Mouse (Mus musculus) myocyte (in vitro differentiated cells): ENCODE results near the gene Bhlhe40. TPM values are rescaled to one million over a fixed set of nuclear protein-coding genes. Genes with fewer than 3 reads are reported as not detected.

Source experiments
- H3K27me3 ChIP-seq: one replicate; pipeline ENCODE4 v1.6.1; 2011; ENCODE audit not compliant: control insufficient read depth, insufficient read depth, insufficient read length
- H3K36me3 ChIP-seq: one replicate; pipeline ENCODE4 v1.6.1; 2011; ENCODE audit not compliant: control insufficient read depth, insufficient read depth
- H3K4me2 ChIP-seq: one replicate; pipeline ENCODE4 v1.6.1; 2011; ENCODE audit warnings: low read depth, control low read depth
- H3K4me3 ChIP-seq: one replicate; pipeline ENCODE4 v1.5.1; 2011; ENCODE audit warnings: mild to moderate bottlenecking, control low read depth, moderate library complexity
- H3K79me2 ChIP-seq: one replicate; pipeline ENCODE4 v1.6.1; 2011; ENCODE audit not compliant: control insufficient read depth, insufficient read depth
- H3ac ChIP-seq: one replicate; pipeline ENCODE4 v1.6.1; 2011; ENCODE audit not compliant: control insufficient read depth, insufficient read length
- CEBPB ChIP-seq: IDR thresholded peaks from 2 replicates; pipeline ENCODE4 v1.6.1; 2011; ENCODE audit warnings: mild to moderate bottlenecking, moderate library complexity; ENCODE audit not compliant: poor library complexity, insufficient read depth, severe bottlenecking
- E2F4 ChIP-seq: IDR thresholded peaks from one replicate; pipeline ENCODE4 v1.6.1; 2011; ENCODE audit warnings: mild to moderate bottlenecking, control low read depth, moderate library complexity; ENCODE audit not compliant: insufficient read depth
- MAX ChIP-seq: IDR thresholded peaks from one replicate; pipeline ENCODE4 v1.6.1; 2011; ENCODE audit warnings: low read depth, mild to moderate bottlenecking, control low read depth
- MYOD1 ChIP-seq, 3 experiments: IDR thresholded peaks; one replicate each; pipeline ENCODE4 v1.6.1; 2011; ENCODE audit warnings: control low read depth in 2 of 3, low read depth in 2 of 3, mild to moderate bottlenecking in 2 of 3, moderate library complexity in 1 of 3; ENCODE audit not compliant: insufficient read length in 2 of 3, control insufficient read depth in 1 of 3
- MYOG ChIP-seq, 3 experiments: IDR thresholded peaks; one replicate each; pipeline ENCODE4 v1.6.1; 2011; ENCODE audit warnings: control low read depth in 2 of 3, low read depth in 2 of 3, mild to moderate bottlenecking in 2 of 3; ENCODE audit not compliant: insufficient read length in 2 of 3, control insufficient read depth in 1 of 3, insufficient read depth in 1 of 3
- POLR2A ChIP-seq: IDR thresholded peaks from one replicate; pipeline ENCODE4 v1.6.1; 2011; ENCODE audit warnings: low read depth, mild to moderate bottlenecking, control low read depth, moderate library complexity; ENCODE audit not compliant: insufficient read length
- POLR2AphosphoS2 ChIP-seq: IDR thresholded peaks from one replicate; pipeline ENCODE4 v1.6.1; 2011; ENCODE audit warnings: low read depth, control low read depth; ENCODE audit not compliant: insufficient read length
- REST ChIP-seq: IDR thresholded peaks from one replicate; pipeline ENCODE4 v1.6.1; 2011; ENCODE audit warnings: mild to moderate bottlenecking, control low read depth, moderate library complexity; ENCODE audit not compliant: insufficient read depth, insufficient read length
- SRF ChIP-seq: IDR thresholded peaks from one replicate; pipeline ENCODE4 v1.6.1; 2011; ENCODE audit warnings: low read depth; ENCODE audit not compliant: control insufficient read depth, insufficient read length
- TCF12 ChIP-seq: IDR thresholded peaks from one replicate; pipeline ENCODE4 v1.6.1; 2011; ENCODE audit warnings: mild to moderate bottlenecking, control low read depth; ENCODE audit not compliant: poor library complexity, insufficient read depth, severe bottlenecking
- TCF3 ChIP-seq: IDR thresholded peaks from one replicate; pipeline ENCODE4 v1.6.1; 2011; ENCODE audit warnings: low read depth, control low read depth; ENCODE audit not compliant: insufficient read length
- USF1 ChIP-seq: IDR thresholded peaks from one replicate; pipeline ENCODE4 v1.6.1; 2011; ENCODE audit warnings: low read depth, mild to moderate bottlenecking, control low read depth, moderate library complexity
- polyA plus RNA-seq: library from polyadenylated mRNA; unstranded; fragments of >200 nt; fragmentation: generic; extraction: Trizol; gene quantifications from one replicate; pipeline ENCODE4 v1.2.1, GENCODE M21; 2012; ENCODE audit warnings: missing spikeins

Bhlhe40 gene
- polyA plus RNA-seq, result 120 TPM

DNA sequence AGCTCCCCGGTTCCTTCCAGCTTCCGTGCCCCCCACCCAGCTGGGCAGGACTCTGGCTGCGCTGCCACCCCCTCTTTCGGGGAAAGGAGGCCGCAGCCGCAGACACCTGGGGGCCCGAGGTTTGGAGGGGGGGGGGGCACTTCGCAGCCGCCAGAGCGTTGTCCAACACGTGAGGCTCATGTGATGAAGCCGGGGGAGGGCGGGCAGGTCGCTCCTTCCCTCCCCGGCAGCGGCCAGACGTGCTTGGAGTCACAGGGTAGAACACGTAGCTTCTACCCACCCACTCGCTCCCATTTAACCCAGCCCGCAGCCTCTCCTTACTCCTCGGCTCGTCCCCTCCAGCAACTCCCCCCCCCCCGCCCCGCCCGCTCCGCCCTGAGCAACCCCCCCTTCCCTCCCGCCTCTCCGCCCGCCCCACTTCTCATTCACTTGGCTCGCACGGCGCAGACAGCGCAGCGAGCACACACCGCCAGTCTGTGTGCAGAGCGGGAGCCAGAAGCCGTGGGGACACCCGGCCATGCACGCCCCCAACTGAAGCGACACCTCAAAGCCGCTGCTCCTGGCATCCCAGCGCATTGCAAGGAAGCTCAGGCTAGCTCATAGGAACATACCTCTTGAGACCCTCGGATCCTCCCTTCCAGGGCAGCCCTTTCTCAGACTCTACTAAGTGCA lies at the start of gene Bhlhe40:
Gene Bhlhe40, plus strand, starts transcription at position 424 of the 672 bp plus-strand sequence.
- Histone ChIP-seq H3K79me2 (peaks cover 48% of the 10 kb centered on the region), H3K27me3 (no peaks in the 10 kb centered on the region), H3ac (peak within 1 kb of the TSS; percentile 44), H3K4me2 (peak within 1 kb of the TSS; percentile 94), H3K36me3 (peaks cover 35% of the 10 kb centered on the region), H3K4me3 (peak within 1 kb of the TSS; percentile 95)
- TF ChIP-seq MYOD1 (IDR thresholded peaks at IDR 0.05; ENCODE audit: control insufficient read depth in 1 of 3, insufficient read length in 2 of 3, low read depth in 2 of 3), result peak in 1 of 3 experiments; percentile 51
- no peak for TF ChIP-seq SRF
- no peak for TF ChIP-seq TCF12
- no peak for TF ChIP-seq CEBPB
- no peak for TF ChIP-seq TCF3
- peak; percentile 97 for TF ChIP-seq POLR2AphosphoS2
- TF ChIP-seq E2F4, result no peak
- TF ChIP-seq REST, result no peak
- peak; percentile 40 for TF ChIP-seq MAX
- peak; percentile 77 for TF ChIP-seq USF1
- TF ChIP-seq POLR2A, result peak; percentile 91
- TF ChIP-seq MYOG (IDR thresholded peaks at IDR 0.05; ENCODE audit: control insufficient read depth in 1 of 3, insufficient read depth in 1 of 3, insufficient read length in 2 of 3, low read depth in 2 of 3), result peak in 1 of 3 experiments; percentile 63

DNA sequence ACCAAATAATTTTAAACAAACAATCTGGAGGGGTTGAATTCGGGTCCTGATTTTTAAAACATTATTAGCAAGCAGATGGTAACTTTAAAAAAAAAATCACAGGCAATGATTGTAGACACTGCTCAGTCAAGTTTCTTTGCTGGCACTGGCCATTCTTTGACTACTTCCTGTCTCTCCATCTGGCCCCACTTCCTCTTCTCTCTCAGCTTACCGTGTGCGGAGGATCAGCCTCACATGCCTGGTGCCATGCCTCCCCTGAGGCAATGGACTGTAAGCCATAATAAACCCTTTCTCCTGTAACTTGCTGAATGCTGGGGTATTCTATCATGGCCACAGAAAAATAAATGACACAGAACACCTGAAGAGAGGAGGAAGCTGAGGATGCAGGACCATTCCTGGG lies 48.8 kb upstream of the Bhlhe40 start:
- Histone ChIP-seq H3ac (no peak overlapping the region), H3K79me2 (no peaks in the 10 kb centered on the region), H3K4me3 (no peak overlapping the region), H3K27me3 (no peaks in the 10 kb centered on the region), H3K36me3 (no peaks in the 10 kb centered on the region), H3K4me2 (no peak overlapping the region)
- TF ChIP-seq MAX (no peak), MYOG (IDR thresholded peaks at IDR 0.05; ENCODE audit: control insufficient read depth in 1 of 3, insufficient read depth in 1 of 3, insufficient read length in 2 of 3, low read depth in 2 of 3) (no peak), POLR2AphosphoS2 (no peak), CEBPB (no peak), TCF12 (no peak), MYOD1 (IDR thresholded peaks at IDR 0.05; ENCODE audit: control insufficient read depth in 1 of 3, insufficient read length in 2 of 3, low read depth in 2 of 3) (no peak), POLR2A (no peak)

GRCm38 (mm10) chr6:108618025-108618424 lies 42.4 kb upstream of the Bhlhe40 start:
- H3K79me2 ChIP-seq, result no peaks in the 10 kb centered on the region
- H3K36me3 ChIP-seq, result no peaks in the 10 kb centered on the region
- no peaks in the 10 kb centered on the region for H3K27me3 ChIP-seq
- no peak overlapping the region for H3ac ChIP-seq
- no peak overlapping the region for H3K4me2 ChIP-seq
- H3K4me3 ChIP-seq, result no peak overlapping the region
- no peak for TF ChIP-seq MYOG (IDR thresholded peaks at IDR 0.05; ENCODE audit: control insufficient read depth in 1 of 3, insufficient read depth in 1 of 3, insufficient read length in 2 of 3, low read depth in 2 of 3)
- TF ChIP-seq POLR2A, result no peak
- TF ChIP-seq MAX, result no peak
- TF ChIP-seq E2F4, result no peak
- no peak for TF ChIP-seq SRF
- TF ChIP-seq TCF12, result no peak
- no peak for TF ChIP-seq CEBPB
- no peak for TF ChIP-seq POLR2AphosphoS2
- TF ChIP-seq MYOD1 (IDR thresholded peaks at IDR 0.05; ENCODE audit: control insufficient read depth in 1 of 3, insufficient read length in 2 of 3, low read depth in 2 of 3), result no peak
- no peak for TF ChIP-seq USF1

- H3K79me2 ChIP-seq, result no peaks in the 10 kb centered on the region
- H3K4me3 ChIP-seq, result no peak overlapping the region
- no peaks in the 10 kb centered on the region for H3K27me3 ChIP-seq
- H3K4me2 ChIP-seq, result no peak overlapping the region
- TF ChIP-seq USF1 (no peak), MYOG (IDR thresholded peaks at IDR 0.05; ENCODE audit: control insufficient read depth in 1 of 3, insufficient read depth in 1 of 3, insufficient read length in 2 of 3, low read depth in 2 of 3) (no peak), REST (no peak), TCF3 (no peak)
- no peak overlapping the region for H3ac ChIP-seq
- no peaks in the 10 kb centered on the region for H3K36me3 ChIP-seq
These were observed 37.3 kb upstream of the Bhlhe40 start for GRCm38 (mm10) chr6:108623028-108623565.

- Histone ChIP-seq H3K79me2 (no peaks in the 10 kb centered on the region), H3K36me3 (no peaks in the 10 kb centered on the region), H3K4me2 (no peak overlapping the region), H3K4me3 (no peak overlapping the region), H3ac (no peak overlapping the region), H3K27me3 (no peaks in the 10 kb centered on the region)
- TF ChIP-seq POLR2A, result no peak
- TF ChIP-seq E2F4, result no peak
- TF ChIP-seq CEBPB, result no peak
- TF ChIP-seq MYOD1 (IDR thresholded peaks at IDR 0.05; ENCODE audit: control insufficient read depth in 1 of 3, insufficient read length in 2 of 3, low read depth in 2 of 3), result no peak
- TF ChIP-seq SRF, result no peak
- TF ChIP-seq MAX, result no peak
- TF ChIP-seq TCF12, result no peak
- TF ChIP-seq POLR2AphosphoS2, result no peak
- no peak for TF ChIP-seq REST
- TF ChIP-seq TCF3, result no peak
- TF ChIP-seq USF1, result no peak
- no peak for TF ChIP-seq MYOG (IDR thresholded peaks at IDR 0.05; ENCODE audit: control insufficient read depth in 1 of 3, insufficient read depth in 1 of 3, insufficient read length in 2 of 3, low read depth in 2 of 3)
These were observed 35.5 kb upstream of the Bhlhe40 start for GRCm38 (mm10) chr6:108624915-108625314.
